Mouse (Mus musculus) kidney, embryonic 15.5 days (tissue): Measurements from ENCODE around the gene Dusp10. TPM values are rescaled to one million over a fixed set of nuclear protein-coding genes. Genes with fewer than 3 reads are reported as not detected.
A peak's percentile ranks its signal among the peaks of the same experiment; 100 is the strongest.

Experiments used
- ATAC-seq: fragments of 200-750 bp; cut with Nextera tagmentation; replicated peaks from 2 replicates; pipeline ENCODE4 v1.8.0; 2017; ENCODE audit warnings: moderate TSS enrichment; ENCODE audit not compliant: low FRiP score
- H3K27ac ChIP-seq: fragments of 300-500 bp; sonication (generic); 2 replicates; pipeline ENCODE4 v1.5.1; 2015; ENCODE audit warnings: mild to moderate bottlenecking, inconsistent platforms
- H3K27me3 ChIP-seq: fragments of 300-500 bp; sonication (generic); 2 replicates; pipeline ENCODE4 v1.6.1; 2015; ENCODE audit warnings: inconsistent platforms
- H3K36me3 ChIP-seq: fragments of 300-500 bp; sonication (generic); 2 replicates; pipeline ENCODE4 v1.6.1; 2015; ENCODE audit warnings: inconsistent platforms
- H3K4me1 ChIP-seq: fragments of 300-500 bp; sonication (generic); 2 replicates; pipeline ENCODE4 v1.6.1; 2015; ENCODE audit warnings: inconsistent platforms
- H3K4me2 ChIP-seq: fragments of 300-500 bp; sonication (generic); 2 replicates; pipeline ENCODE4 v1.6.1; 2015; ENCODE audit warnings: moderate library complexity, mild to moderate bottlenecking, inconsistent platforms
- H3K4me3 ChIP-seq: fragments of 300-500 bp; sonication (generic); replicated peaks from 2 replicates; pipeline ENCODE4 v1.5.1; 2015; ENCODE audit warnings: mild to moderate bottlenecking, inconsistent platforms
- H3K9ac ChIP-seq: fragments of 300-500 bp; sonication (generic); 2 replicates; pipeline ENCODE4 v1.6.1; 2015; ENCODE audit warnings: mild to moderate bottlenecking, inconsistent platforms
- H3K9me3 ChIP-seq: fragments of 300-500 bp; sonication (generic); replicated peaks from 2 replicates; pipeline ENCODE4 v1.6.1; 2016; ENCODE audit warnings: inconsistent platforms
- WGBS: fragments of 180-500 bp; shearing (Covaris S2); methylation state at CpG from one replicate; pipeline ENCODE4 v1.1.7; 2015; ENCODE audit warnings: mixed read lengths; 5-methylcytosine and 5-hydroxymethylcytosine counted together
- polyA plus RNA-seq: library from polyadenylated mRNA; unstranded; fragments of >200 nt; fragmentation: Nextera tagmentation; extraction: Ambion mirVana; gene quantifications from 2 replicates; pipeline ENCODE4 v1.2.1, GENCODE M21; 2015

The Dusp10 gene
- polyA plus RNA-seq, 1 experiment from 2014 or later: 5.8 TPM

GRCm38 (mm10) chr1:184046070-184046677 is 33.1 kb downstream of the Dusp10 start:
- WGBS: 53% methylated on average over 6 of the region's 6 CpGs
- H3K36me3 ChIP-seq: no peaks in the 10 kb centered on the region
- no peaks in the 10 kb centered on the region for H3K27me3 ChIP-seq
- no peak for ATAC-seq
- H3K4me3 ChIP-seq: no peak overlapping the region
- no peaks in the 10 kb centered on the region for H3K9me3 ChIP-seq
- no peak overlapping the region for H3K27ac ChIP-seq
- peaks cover 19% of the 10 kb centered on the region for H3K4me1 ChIP-seq
- H3K9ac ChIP-seq: no peak overlapping the region
- no peak overlapping the region for H3K4me2 ChIP-seq

DNA sequence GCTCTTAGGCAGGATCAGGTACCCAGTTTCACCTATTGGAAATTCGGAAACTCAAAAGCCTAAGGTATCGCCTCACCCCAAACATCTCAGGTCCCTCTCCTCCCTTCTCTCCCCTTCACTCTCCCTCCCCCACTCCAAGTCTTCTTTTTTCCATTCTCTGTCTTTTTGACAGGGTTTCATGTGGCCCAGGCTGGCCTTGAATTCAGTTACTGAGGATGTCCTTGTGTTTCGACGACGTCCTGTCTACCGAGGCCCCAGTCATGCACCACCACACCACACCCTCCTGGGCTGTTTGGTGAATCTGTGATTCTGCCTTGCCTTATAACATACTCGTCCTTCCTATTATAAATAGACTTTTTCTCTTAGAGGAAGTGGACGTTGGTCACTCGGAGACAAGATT is 34.7 kb downstream of the Dusp10 start:
- Histone ChIP-seq H3K27me3 (no peaks in the 10 kb centered on the region), H3K4me3 (no peak overlapping the region), H3K4me1 (peaks cover 18% of the 10 kb centered on the region), H3K36me3 (no peaks in the 10 kb centered on the region), H3K27ac (no peak overlapping the region), H3K4me2 (no peak overlapping the region), H3K9me3 (no peaks in the 10 kb centered on the region), H3K9ac (no peak overlapping the region)
- no peak for ATAC-seq
- 73% methylated on average over 9 of the region's 9 CpGs for WGBS

DNA sequence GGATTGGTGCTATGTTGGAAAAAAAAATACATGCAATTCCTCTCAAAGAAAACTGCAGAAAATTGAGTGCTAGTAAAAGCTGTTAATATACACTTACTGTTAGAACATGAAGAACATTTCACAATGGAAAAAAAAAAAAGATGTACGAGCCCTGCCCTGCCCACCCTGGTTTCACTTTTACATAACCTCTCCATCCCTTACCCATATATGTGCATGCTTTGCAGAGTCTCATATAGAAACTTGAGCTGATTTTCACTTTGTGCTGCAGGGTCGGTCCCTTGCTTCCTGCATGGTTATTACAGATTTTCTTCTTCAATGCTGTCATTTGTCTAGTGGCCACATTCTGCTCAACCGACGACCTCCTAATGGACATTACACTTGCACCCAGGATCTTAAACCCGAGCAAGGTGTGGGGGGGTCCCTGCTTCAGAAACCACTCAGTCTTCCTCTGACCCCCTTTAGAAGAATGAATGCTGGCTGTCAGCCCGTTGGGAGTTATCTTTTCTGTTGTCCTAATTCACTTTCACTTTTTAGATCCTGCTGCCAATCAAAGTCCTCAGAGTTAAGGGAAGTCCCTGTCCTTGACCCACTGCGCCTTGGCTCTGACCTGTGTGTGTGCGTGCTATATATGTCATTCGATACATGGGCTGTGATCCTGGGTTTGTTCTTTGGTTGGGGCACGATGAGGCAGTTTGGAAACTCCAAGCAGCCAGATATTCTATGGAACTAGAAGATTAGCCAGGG is 35.7 kb downstream of the Dusp10 start:
- Histone ChIP-seq H3K36me3 (no peaks in the 10 kb centered on the region), H3K9me3 (no peaks in the 10 kb centered on the region), H3K27me3 (no peaks in the 10 kb centered on the region), H3K9ac (no peak overlapping the region), H3K27ac (no peak overlapping the region), H3K4me3 (no peak overlapping the region), H3K4me2 (no peak overlapping the region), H3K4me1 (peaks cover 17% of the 10 kb centered on the region)
- 69% methylated on average over 10 of the region's 10 CpGs for WGBS
- no peak for ATAC-seq

DNA sequence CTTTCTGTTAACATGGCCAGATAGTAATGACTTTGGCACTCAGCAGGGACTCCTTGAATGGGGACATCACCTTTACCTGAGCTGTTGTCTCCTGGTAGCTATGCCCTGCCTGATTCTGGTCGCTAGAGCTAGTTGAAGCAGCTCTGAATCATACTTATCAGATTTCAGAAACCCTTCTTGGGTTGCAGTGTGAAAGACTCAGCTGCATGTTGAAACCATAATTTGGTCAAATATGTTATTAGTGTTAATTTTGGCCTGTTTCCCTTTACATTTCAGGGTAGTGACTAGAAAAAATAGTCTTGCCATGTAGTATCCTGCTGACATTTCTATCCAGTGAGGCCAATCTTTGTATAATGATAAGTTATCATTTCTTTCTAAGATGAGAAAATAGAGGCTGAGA is 38.2 kb downstream of the Dusp10 start:
- Histone ChIP-seq H3K36me3 (no peaks in the 10 kb centered on the region), H3K4me1 (peaks cover 11% of the 10 kb centered on the region), H3K27ac (no peak overlapping the region), H3K27me3 (no peaks in the 10 kb centered on the region), H3K9ac (no peak overlapping the region), H3K4me2 (no peak overlapping the region), H3K4me3 (no peak overlapping the region), H3K9me3 (no peaks in the 10 kb centered on the region)
- ATAC-seq: no peak
- 43% methylated on average over 1 of the region's 1 CpGs for WGBS

GRCm38 (mm10) chr1:184051824-184052223 is 38.7 kb downstream of the Dusp10 start:
- Histone ChIP-seq H3K36me3 (no peaks in the 10 kb centered on the region), H3K4me1 (peaks cover 10% of the 10 kb centered on the region), H3K4me2 (no peak overlapping the region), H3K9ac (no peak overlapping the region), H3K4me3 (no peak overlapping the region), H3K27me3 (no peaks in the 10 kb centered on the region), H3K9me3 (no peaks in the 10 kb centered on the region), H3K27ac (no peak overlapping the region)
- WGBS: 14% methylated on average over 6 of the region's 6 CpGs
- peak; percentile 66 for ATAC-seq

DNA sequence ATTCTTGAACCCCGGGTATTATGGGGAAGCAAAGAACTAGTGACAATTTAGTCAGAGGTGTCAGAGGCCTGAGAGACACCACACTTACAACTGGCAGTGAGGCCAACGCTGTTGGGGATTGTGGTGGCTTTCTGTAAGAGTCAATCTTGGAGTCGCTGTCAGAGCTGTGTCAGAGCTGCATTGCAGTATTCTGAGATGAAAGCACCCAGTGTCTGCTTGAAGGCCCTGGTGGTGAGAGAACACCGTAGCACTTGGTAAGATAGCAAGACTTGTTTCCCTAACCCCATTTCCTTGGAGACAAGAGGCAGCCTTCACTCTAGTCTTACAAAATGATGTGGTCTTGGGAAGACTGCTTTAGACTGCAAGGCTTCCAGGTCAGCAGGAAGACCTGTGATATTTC is 39.2 kb downstream of the Dusp10 start:
- H3K4me3 ChIP-seq: no peak overlapping the region
- H3K4me2 ChIP-seq: no peak overlapping the region
- H3K9me3 ChIP-seq: no peaks in the 10 kb centered on the region
- no peaks in the 10 kb centered on the region for H3K36me3 ChIP-seq
- H3K27ac ChIP-seq: no peak overlapping the region
- no peaks in the 10 kb centered on the region for H3K27me3 ChIP-seq
- 62% methylated on average over 4 of the region's 4 CpGs for WGBS
- peaks cover 10% of the 10 kb centered on the region for H3K4me1 ChIP-seq
- H3K9ac ChIP-seq: no peak overlapping the region
- ATAC-seq: no peak

DNA sequence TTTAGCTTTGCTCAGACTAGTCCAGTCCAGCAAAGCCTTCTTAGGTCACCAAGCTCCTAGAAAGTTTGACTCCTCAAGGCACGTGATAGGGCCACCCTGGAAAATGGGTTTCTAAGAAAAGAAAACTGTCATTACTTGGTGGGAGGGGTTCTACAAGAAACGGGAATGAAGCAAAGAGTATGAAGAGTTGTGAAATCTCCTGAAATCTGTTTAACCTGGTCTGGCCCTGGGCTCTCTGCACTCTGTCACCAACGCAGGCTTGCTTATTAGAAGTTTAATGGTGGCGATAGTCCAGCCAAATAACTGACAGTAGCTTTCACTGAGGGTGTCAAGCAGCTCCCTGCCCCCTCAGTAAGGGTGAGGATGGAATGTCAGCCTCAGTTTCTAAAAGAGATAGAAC is 40.0 kb downstream of the Dusp10 start:
- Histone ChIP-seq H3K4me3 (no peak overlapping the region), H3K4me1 (peaks cover 10% of the 10 kb centered on the region), H3K4me2 (no peak overlapping the region), H3K36me3 (no peaks in the 10 kb centered on the region), H3K27ac (no peak overlapping the region), H3K27me3 (no peaks in the 10 kb centered on the region), H3K9me3 (no peaks in the 10 kb centered on the region), H3K9ac (no peak overlapping the region)
- ATAC-seq: no peak
- WGBS: 75% methylated on average over 4 of the region's 4 CpGs

- no peaks in the 10 kb centered on the region for H3K36me3 ChIP-seq
- no peak overlapping the region for H3K4me2 ChIP-seq
- H3K27me3 ChIP-seq: no peaks in the 10 kb centered on the region
- 90% methylated on average over 4 of the region's 4 CpGs for WGBS
- no peak for ATAC-seq
- no peak overlapping the region for H3K4me3 ChIP-seq
- H3K27ac ChIP-seq: no peak overlapping the region
- H3K4me1 ChIP-seq: peaks cover 10% of the 10 kb centered on the region
- H3K9ac ChIP-seq: no peak overlapping the region
- no peaks in the 10 kb centered on the region for H3K9me3 ChIP-seq
These were observed 40.6 kb downstream of the Dusp10 start for GRCm38 (mm10) chr1:184053711-184054110.

DNA sequence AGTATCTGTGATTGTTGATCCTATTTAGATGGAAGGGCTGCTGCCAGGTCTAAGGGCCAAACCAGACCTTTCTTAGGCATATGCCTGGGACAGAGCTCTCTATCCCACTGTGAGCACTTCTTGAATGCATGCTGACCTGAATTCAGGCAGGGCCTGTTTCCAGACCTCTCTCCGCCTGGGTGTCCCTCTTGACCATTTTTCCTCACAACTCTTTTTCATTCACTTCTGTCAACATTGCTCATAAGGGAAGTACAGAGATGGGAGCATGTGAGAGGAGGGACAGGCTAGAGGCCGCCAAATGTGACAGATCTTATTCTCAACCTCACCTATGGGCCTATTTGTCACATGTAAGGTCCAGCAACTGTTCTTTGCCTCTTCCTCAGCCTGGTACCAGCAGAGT is 41.1 kb downstream of the Dusp10 start:
- H3K4me3 ChIP-seq: no peak overlapping the region
- no peak overlapping the region for H3K27ac ChIP-seq
- H3K9me3 ChIP-seq: no peaks in the 10 kb centered on the region
- peaks cover 10% of the 10 kb centered on the region for H3K4me1 ChIP-seq
- no peaks in the 10 kb centered on the region for H3K36me3 ChIP-seq
- no peak for ATAC-seq
- H3K4me2 ChIP-seq: no peak overlapping the region
- no peaks in the 10 kb centered on the region for H3K27me3 ChIP-seq
- H3K9ac ChIP-seq: no peak overlapping the region
- 92% methylated on average over 2 of the region's 2 CpGs for WGBS

- Histone ChIP-seq H3K9ac (no peak overlapping the region), H3K4me2 (no peak overlapping the region), H3K27ac (no peak overlapping the region), H3K27me3 (no peaks in the 10 kb centered on the region), H3K36me3 (no peaks in the 10 kb centered on the region), H3K9me3 (no peaks in the 10 kb centered on the region), H3K4me1 (0 out of 2 replicates have a peak, but pooled peaks cover 3% of the 10 kb centered on the region), H3K4me3 (no peak overlapping the region)
- no peak for ATAC-seq
- 62% methylated on average over 8 of the region's 8 CpGs for WGBS
These were observed 45.1 kb downstream of the Dusp10 start for GRCm38 (mm10) chr1:184058206-184058605.

- 85% methylated on average over 3 of the region's 3 CpGs for WGBS
- Histone ChIP-seq H3K27ac (no peak overlapping the region), H3K4me2 (no peak overlapping the region), H3K9ac (no peak overlapping the region), H3K4me3 (no peak overlapping the region), H3K9me3 (no peaks in the 10 kb centered on the region), H3K4me1 (0 out of 2 replicates have a peak, but pooled peaks cover 3% of the 10 kb centered on the region), H3K36me3 (no peaks in the 10 kb centered on the region), H3K27me3 (no peaks in the 10 kb centered on the region)
- ATAC-seq: no peak
These were observed 46.7 kb downstream of the Dusp10 start for GRCm38 (mm10) chr1:184059814-184060213.

- Histone ChIP-seq H3K4me1 (0 out of 2 replicates have a peak, but pooled peaks cover 3% of the 10 kb centered on the region), H3K27ac (peak overlapping the region; percentile 75; the same call in 1 of the 2 replicates), H3K36me3 (no peaks in the 10 kb centered on the region), H3K9me3 (no peaks in the 10 kb centered on the region), H3K9ac (no peak overlapping the region), H3K27me3 (no peaks in the 10 kb centered on the region), H3K4me2 (no peak overlapping the region), H3K4me3 (no peak overlapping the region)
- WGBS: 64% methylated on average over 9 of the region's 9 CpGs
- ATAC-seq: peak; percentile 71
These were observed 47.3 kb downstream of the Dusp10 start for GRCm38 (mm10) chr1:184060381-184060780.
